1 mouse cellular context compared by ENCODE assay signal in genomic region chr17:29093110-29093952, GRCm38 (mm10).
TF ChIP-seq lines count a peak whose summit lies in the region.

No protein-coding gene starts in this region.

TF ChIP-seq in MEL, 35 proteins besides CTCF, POLR2A, EP300 and RAD21 (continued from another document):
- no peak for TF ChIP-seq CHD1 (IDR thresholded peaks at IDR 0.05; ENCODE audit: low read depth, low read length)
- TF ChIP-seq USF1 (IDR thresholded peaks at IDR 0.05; ENCODE audit: low read depth, low read length): no peak
- TF ChIP-seq MEF2A (IDR thresholded peaks at IDR 0.05; ENCODE audit: extremely low read depth, insufficient replicate concordance, low read depth, low read length, poor library complexity, severe bottlenecking): no peak
- peak; percentile 68; the same call in 1 of the 2 replicates for TF ChIP-seq MAZ (IDR thresholded peaks at IDR 0.05; ENCODE audit: low read depth, low read length)
- TF ChIP-seq MYB (IDR thresholded peaks at IDR 0.05; ENCODE audit: low read depth, low read length): no peak
- TF ChIP-seq GATA1 (IDR thresholded peaks at IDR 0.05; ENCODE audit: low read depth, low read length): no peak
- peak; percentile 33 for TF ChIP-seq MAX (IDR thresholded peaks at IDR 0.05; ENCODE audit: low read length)
- TF ChIP-seq E2F4 (IDR thresholded peaks at IDR 0.05; ENCODE audit: borderline replicate concordance, low read depth, low read length): no peak
- 0 out of 2 replicates have a peak, but pooled peaks have one; percentile 17 for TF ChIP-seq SMC3 (IDR thresholded peaks at IDR 0.05; ENCODE audit: low read depth, low read length)
- TF ChIP-seq HCFC1 (IDR thresholded peaks at IDR 0.05; ENCODE audit: low read depth, low read length): no peak
- TF ChIP-seq ZKSCAN1 (IDR thresholded peaks at IDR 0.05; ENCODE audit: low read depth, low read length): no peak
- TF ChIP-seq MXI1 (IDR thresholded peaks at IDR 0.05; ENCODE audit: low read depth, low read length): 0 out of 2 replicates have a peak, but pooled peaks have one; percentile 8
- TF ChIP-seq BHLHE40 (IDR thresholded peaks at IDR 0.05; ENCODE audit: borderline replicate concordance, low read depth, low read length): no peak
- no peak for TF ChIP-seq NRF1 (IDR thresholded peaks at IDR 0.05; ENCODE audit: insufficient read depth, low read depth, low read length, poor library complexity, severe bottlenecking)
- TF ChIP-seq KAT2A (conservative IDR thresholded peaks at IDR 0.05; ENCODE audit: low read depth, low read length): no peak
- no peak for TF ChIP-seq MAFK (IDR thresholded peaks at IDR 0.05; ENCODE audit: borderline replicate concordance, low read depth, low read length)
- peak; percentile 95 for TF ChIP-seq POLR2AphosphoS2 (IDR thresholded peaks at IDR 0.05; ENCODE audit: low read length)
- TF ChIP-seq NELFE (IDR thresholded peaks at IDR 0.05; ENCODE audit: low read depth, low read length): peak; percentile 95
- no peak for TF ChIP-seq ELF1 (IDR thresholded peaks at IDR 0.05; ENCODE audit: low read depth, low read length)
- peak; percentile 50 for TF ChIP-seq CHD2 (IDR thresholded peaks at IDR 0.05; ENCODE audit: low read length)
- TF ChIP-seq TAL1 (IDR thresholded peaks at IDR 0.05; ENCODE audit: low read length): no peak
- TF ChIP-seq ZMIZ1 (IDR thresholded peaks at IDR 0.05; ENCODE audit: low read depth, low read length): peak; percentile 98
- TF ChIP-seq SIN3A (IDR thresholded peaks at IDR 0.05; ENCODE audit: low read length): peak; percentile 10; the same call in 1 of the 2 replicates
